Mouse (Mus musculus) limb, embryonic 14.5 days (tissue): ENCODE results near the gene Rbfox1. TPM values are rescaled to one million over a fixed set of nuclear protein-coding genes. Genes with fewer than 3 reads are reported as not detected.

Experiments used
- ATAC-seq: fragments of 200-750 bp; cut with Nextera tagmentation; 2 replicates; pipeline ENCODE4 v1.8.0; 2017; ENCODE audit warnings: low read depth, moderate number of reproducible peaks, moderate TSS enrichment; ENCODE audit not compliant: low FRiP score
- DNase-seq: peaks from one replicate; pipeline ENCODE4 v3.0.0-alpha.2; 2015; ENCODE audit warnings: low spot score
- H3K27ac ChIP-seq: fragments of 300-500 bp; sonication (generic); replicated peaks from 2 replicates; pipeline ENCODE4 v1.5.1; 2014; ENCODE audit warnings: low read depth, mild to moderate bottlenecking, low read length, moderate library complexity, mixed read lengths
- H3K27me3 ChIP-seq: fragments of 300-500 bp; sonication (generic); 2 replicates; pipeline ENCODE4 v1.6.1; 2014; ENCODE audit warnings: low read length, mixed read lengths; ENCODE audit not compliant: control insufficient read depth, insufficient read depth
- H3K36me3 ChIP-seq: fragments of 300-500 bp; sonication (generic); 2 replicates; pipeline ENCODE4 v1.6.1; 2014; ENCODE audit warnings: mild to moderate bottlenecking, low read length, moderate library complexity, mixed read lengths; ENCODE audit not compliant: control insufficient read depth, insufficient read depth
- H3K4me1 ChIP-seq: fragments of 300-500 bp; sonication (generic); 2 replicates; pipeline ENCODE4 v1.6.1; 2014; ENCODE audit warnings: antibody characterized with exemption, low read length, mixed read lengths; ENCODE audit not compliant: control insufficient read depth, insufficient read depth
- H3K4me2 ChIP-seq: fragments of 300-500 bp; sonication (generic); replicated peaks from 2 replicates; pipeline ENCODE4 v1.6.1; 2014; ENCODE audit warnings: low read depth, mild to moderate bottlenecking, low read length, moderate library complexity; ENCODE audit not compliant: severe bottlenecking
- H3K4me3 ChIP-seq: fragments of 300-500 bp; sonication (generic); replicated peaks from 2 replicates; pipeline ENCODE4 v1.5.1; 2014; ENCODE audit warnings: low read length
- H3K9ac ChIP-seq: fragments of 300-500 bp; sonication (generic); 2 replicates; pipeline ENCODE4 v1.6.1; 2014; ENCODE audit warnings: mild to moderate bottlenecking, low read depth, low read length, moderate library complexity; ENCODE audit not compliant: severe bottlenecking
- H3K9me3 ChIP-seq: fragments of 300-500 bp; sonication (generic); 2 replicates; pipeline ENCODE4 v1.6.1; 2016; ENCODE audit warnings: low read length; ENCODE audit not compliant: control insufficient read depth
- POLR2A ChIP-seq: fragments of 200-500 bp; IDR thresholded peaks from 2 replicates; pipeline ENCODE4 v1.8.0; 2012; ENCODE audit warnings: inconsistent platforms, mild to moderate bottlenecking, moderate library complexity, borderline replicate concordance; ENCODE audit not compliant: insufficient read depth, insufficient read length; ENCODE audit errors: extremely low read depth
- WGBS: fragments of 180-500 bp; shearing (Covaris S2); extraction: QIAGEN DNeasy Blood & Tissue Kit; methylation state at CpG from one replicate; pipeline ENCODE4 v1.1.7; 2014; 5-methylcytosine and 5-hydroxymethylcytosine counted together
- polyA plus RNA-seq, 2 experiments: library from polyadenylated mRNA; depleted of rRNA in 1 of 2; stranded (reverse) in 1 of 2; unstranded in 1 of 2; fragments of >200 nt; fragmentation: Nextera tagmentation in 1 of 2; extraction: Ambion mirVana in 1 of 2; gene quantifications; 2 replicates each; pipeline versions ENCODE4 v1.2.1 to v1.2.3; 2012 to 2014

Gene Rbfox1
- polyA plus RNA-seq, 2 experiments: 3.8 to 6.0 TPM

- no peaks in the 10 kb centered on the region for H3K36me3 ChIP-seq
- no peaks in the 10 kb centered on the region for H3K27me3 ChIP-seq
- no peak overlapping the region for H3K4me3 ChIP-seq
- DNase-seq: no peak
- no peak for TF ChIP-seq POLR2A
- 85% methylated on average over 5 of the region's 5 CpGs for WGBS
- H3K9me3 ChIP-seq: no peaks in the 10 kb centered on the region
- no peak overlapping the region for H3K4me2 ChIP-seq
- no peak for ATAC-seq
- no peak overlapping the region for H3K27ac ChIP-seq
- peaks cover 4% of the 10 kb centered on the region; the same call in 1 of the 2 replicates for H3K4me1 ChIP-seq
- no peak overlapping the region for H3K9ac ChIP-seq
Observed at GRCm38 (mm10) chr16:7081684-7082255, 1196.6 kb downstream of the Rbfox1 start.

- no peaks in the 10 kb centered on the region for H3K36me3 ChIP-seq
- H3K4me1 ChIP-seq: peaks cover 4% of the 10 kb centered on the region; the same call in 1 of the 2 replicates
- no peaks in the 10 kb centered on the region for H3K27me3 ChIP-seq
- no peak overlapping the region for H3K4me3 ChIP-seq
- DNase-seq (no peak), ATAC-seq (no peak)
- H3K4me2 ChIP-seq: no peak overlapping the region
- no peak overlapping the region for H3K9ac ChIP-seq
- no peaks in the 10 kb centered on the region for H3K9me3 ChIP-seq
- no peak overlapping the region for H3K27ac ChIP-seq
- WGBS: 83% methylated on average over 2 of the region's 2 CpGs
- TF ChIP-seq POLR2A: no peak
Observed at GRCm38 (mm10) chr16:7083937-7084336, 1198.8 kb downstream of the Rbfox1 start.

GRCm38 (mm10) chr16:7088601-7089430 is 1203.7 kb downstream of the Rbfox1 start:
- DNase-seq (no peak), ATAC-seq (no peak; the same call in 1 of the 2 replicates)
- WGBS: 65% methylated on average over 10 of the region's 10 CpGs
- no peaks in the 10 kb centered on the region for H3K27me3 ChIP-seq
- no peak overlapping the region for H3K9ac ChIP-seq
- no peak overlapping the region for H3K4me3 ChIP-seq
- no peaks in the 10 kb centered on the region for H3K9me3 ChIP-seq
- H3K4me2 ChIP-seq: no peak overlapping the region
- H3K4me1 ChIP-seq: no peaks in the 10 kb centered on the region
- H3K36me3 ChIP-seq: no peaks in the 10 kb centered on the region
- H3K27ac ChIP-seq: no peak overlapping the region
- no peak for TF ChIP-seq POLR2A

GRCm38 (mm10) chr16:7089475-7089874 is 1204.3 kb downstream of the Rbfox1 start:
- 84% methylated on average over 1 of the region's 1 CpGs for WGBS
- peak; percentile 62 for DNase-seq
- ATAC-seq: peak; percentile 69
- no peaks in the 10 kb centered on the region for H3K4me1 ChIP-seq
- TF ChIP-seq POLR2A: no peak
- no peak overlapping the region for H3K27ac ChIP-seq
- no peaks in the 10 kb centered on the region for H3K9me3 ChIP-seq
- H3K36me3 ChIP-seq: no peaks in the 10 kb centered on the region
- no peaks in the 10 kb centered on the region for H3K27me3 ChIP-seq
- H3K4me3 ChIP-seq: no peak overlapping the region
- H3K9ac ChIP-seq: no peak overlapping the region
- no peak overlapping the region for H3K4me2 ChIP-seq

- DNase-seq (no peak), ATAC-seq (no peak)
- no peaks in the 10 kb centered on the region for H3K9me3 ChIP-seq
- H3K4me3 ChIP-seq: no peak overlapping the region
- H3K9ac ChIP-seq: no peak overlapping the region
- WGBS: 81% methylated on average over 6 of the region's 6 CpGs
- no peak overlapping the region for H3K4me2 ChIP-seq
- no peak for TF ChIP-seq POLR2A
- H3K4me1 ChIP-seq: no peaks in the 10 kb centered on the region
- H3K27ac ChIP-seq: no peak overlapping the region
- H3K36me3 ChIP-seq: no peaks in the 10 kb centered on the region
- H3K27me3 ChIP-seq: no peaks in the 10 kb centered on the region
Observed at GRCm38 (mm10) chr16:7090205-7090604, 1205.0 kb downstream of the Rbfox1 start.
